Mouse (Mus musculus): ENCODE measurements at regions not wholly inside any gene's neighbourhood (a gene's known extent, or its start where the extent isn't known, plus 50 kb on each side); places are given as distances from the start of the nearest gene placed in this dataset.

GRCm38 (mm10) chr8:10909155-10909554 lies 99.1 kb downstream of the Irs2 start:
- H3K27ac ChIP-seq (ENCODE audit: insufficient read depth, low read depth, low read length): no peak overlapping the region
- peaks cover 15% of the 10 kb centered on the region for H3K4me1 ChIP-seq (ENCODE audit: control insufficient read depth, insufficient read depth, low read length)
- TF ChIP-seq POLR2A (IDR thresholded peaks at IDR 0.05; ENCODE audit: borderline replicate concordance, low read depth, low read length) (no peak), CTCF (IDR thresholded peaks at IDR 0.05; ENCODE audit: low read depth, low read length) (no peak)
- H3K4me3 ChIP-seq (ENCODE audit: insufficient read depth, low read length): no peak overlapping the region

- TF ChIP-seq POLR2A (IDR thresholded peaks at IDR 0.05; ENCODE audit: borderline replicate concordance, low read depth, low read length) (no peak), CTCF (IDR thresholded peaks at IDR 0.05; ENCODE audit: low read depth, low read length) (no peak)
- Histone ChIP-seq H3K4me3 (ENCODE audit: insufficient read depth, low read length) (no peak overlapping the region), H3K4me1 (ENCODE audit: control insufficient read depth, insufficient read depth, low read length) (peaks cover 17% of the 10 kb centered on the region), H3K27ac (ENCODE audit: insufficient read depth, low read depth, low read length) (no peak overlapping the region)
Observed at GRCm38 (mm10) chr8:10906353-10906752, 101.9 kb downstream of the Irs2 start.

- H3K27ac ChIP-seq (ENCODE audit: insufficient read depth, low read depth, low read length): no peak overlapping the region
- TF ChIP-seq CTCF (IDR thresholded peaks at IDR 0.05; ENCODE audit: low read depth, low read length): no peak
- no peak for TF ChIP-seq POLR2A (IDR thresholded peaks at IDR 0.05; ENCODE audit: borderline replicate concordance, low read depth, low read length)
- no peak overlapping the region for H3K4me3 ChIP-seq (ENCODE audit: insufficient read depth, low read length)
- H3K4me1 ChIP-seq (ENCODE audit: control insufficient read depth, insufficient read depth, low read length): peaks cover 14% of the 10 kb centered on the region
Observed at GRCm38 (mm10) chr8:10905761-10906160, 102.5 kb downstream of the Irs2 start.

GRCm38 (mm10) chr8:10903957-10904356 lies 104.3 kb downstream of the Irs2 start:
- no peak overlapping the region for H3K27ac ChIP-seq (ENCODE audit: insufficient read depth, low read depth, low read length)
- peaks cover 12% of the 10 kb centered on the region for H3K4me1 ChIP-seq (ENCODE audit: control insufficient read depth, insufficient read depth, low read length)
- H3K4me3 ChIP-seq (ENCODE audit: insufficient read depth, low read length): no peak overlapping the region
- TF ChIP-seq CTCF (IDR thresholded peaks at IDR 0.05; ENCODE audit: low read depth, low read length) (no peak), POLR2A (IDR thresholded peaks at IDR 0.05; ENCODE audit: borderline replicate concordance, low read depth, low read length) (no peak)

GRCm38 (mm10) chr8:10901954-10902353 lies 106.3 kb downstream of the Irs2 start:
- H3K27ac ChIP-seq (ENCODE audit: insufficient read depth, low read depth, low read length): no peak overlapping the region
- peaks cover 12% of the 10 kb centered on the region for H3K4me1 ChIP-seq (ENCODE audit: control insufficient read depth, insufficient read depth, low read length)
- no peak overlapping the region for H3K4me3 ChIP-seq (ENCODE audit: insufficient read depth, low read length)
- TF ChIP-seq CTCF (IDR thresholded peaks at IDR 0.05; ENCODE audit: low read depth, low read length) (no peak), POLR2A (IDR thresholded peaks at IDR 0.05; ENCODE audit: borderline replicate concordance, low read depth, low read length) (no peak)

- Histone ChIP-seq H3K4me1 (ENCODE audit: control insufficient read depth, insufficient read depth, low read length) (peaks cover 12% of the 10 kb centered on the region), H3K4me3 (ENCODE audit: insufficient read depth, low read length) (no peak overlapping the region), H3K27ac (ENCODE audit: insufficient read depth, low read depth, low read length) (no peak overlapping the region)
- no peak for TF ChIP-seq CTCF (IDR thresholded peaks at IDR 0.05; ENCODE audit: low read depth, low read length)
- no peak for TF ChIP-seq POLR2A (IDR thresholded peaks at IDR 0.05; ENCODE audit: borderline replicate concordance, low read depth, low read length)
Observed at GRCm38 (mm10) chr8:10901014-10901413, 107.2 kb downstream of the Irs2 start.

- H3K4me3 ChIP-seq (ENCODE audit: insufficient read depth, low read length): peak overlapping the region; percentile 27; the same call in 1 of the 2 replicates
- TF ChIP-seq CTCF (IDR thresholded peaks at IDR 0.05; ENCODE audit: low read depth, low read length) (no peak), POLR2A (IDR thresholded peaks at IDR 0.05; ENCODE audit: borderline replicate concordance, low read depth, low read length) (no peak)
- no peak overlapping the region for H3K27ac ChIP-seq (ENCODE audit: insufficient read depth, low read depth, low read length)
- H3K4me1 ChIP-seq (ENCODE audit: control insufficient read depth, insufficient read depth, low read length): peaks cover 12% of the 10 kb centered on the region
Observed at GRCm38 (mm10) chr8:10899581-10900155, 108.6 kb downstream of the Irs2 start.

GRCm38 (mm10) chr8:10898562-10899527 lies 109.4 kb downstream of the Irs2 start:
- peaks cover 12% of the 10 kb centered on the region for H3K4me1 ChIP-seq (ENCODE audit: control insufficient read depth, insufficient read depth, low read length)
- no peak overlapping the region for H3K27ac ChIP-seq (ENCODE audit: insufficient read depth, low read depth, low read length)
- no peak overlapping the region for H3K4me3 ChIP-seq (ENCODE audit: insufficient read depth, low read length)
- TF ChIP-seq POLR2A (IDR thresholded peaks at IDR 0.05; ENCODE audit: borderline replicate concordance, low read depth, low read length): no peak

- TF ChIP-seq CTCF (IDR thresholded peaks at IDR 0.05; ENCODE audit: low read depth, low read length) (no peak), POLR2A (IDR thresholded peaks at IDR 0.05; ENCODE audit: borderline replicate concordance, low read depth, low read length) (no peak)
- H3K4me3 ChIP-seq (ENCODE audit: insufficient read depth, low read length): no peak overlapping the region
- peaks cover 12% of the 10 kb centered on the region for H3K4me1 ChIP-seq (ENCODE audit: control insufficient read depth, insufficient read depth, low read length)
- no peak overlapping the region for H3K27ac ChIP-seq (ENCODE audit: insufficient read depth, low read depth, low read length)
Observed at GRCm38 (mm10) chr8:10897573-10897972, 110.7 kb downstream of the Irs2 start.

- H3K4me3 ChIP-seq (ENCODE audit: insufficient read depth, low read length): no peak overlapping the region
- no peak overlapping the region for H3K27ac ChIP-seq (ENCODE audit: insufficient read depth, low read depth, low read length)
- TF ChIP-seq POLR2A (IDR thresholded peaks at IDR 0.05; ENCODE audit: borderline replicate concordance, low read depth, low read length) (no peak), CTCF (IDR thresholded peaks at IDR 0.05; ENCODE audit: low read depth, low read length) (no peak)
- peaks cover 6% of the 10 kb centered on the region for H3K4me1 ChIP-seq (ENCODE audit: control insufficient read depth, insufficient read depth, low read length)
Observed at GRCm38 (mm10) chr8:10895178-10895577, 113.1 kb downstream of the Irs2 start.

Data from bone marrow macrophage, adult 2 months (primary cell).